In the genomic region with DNA sequence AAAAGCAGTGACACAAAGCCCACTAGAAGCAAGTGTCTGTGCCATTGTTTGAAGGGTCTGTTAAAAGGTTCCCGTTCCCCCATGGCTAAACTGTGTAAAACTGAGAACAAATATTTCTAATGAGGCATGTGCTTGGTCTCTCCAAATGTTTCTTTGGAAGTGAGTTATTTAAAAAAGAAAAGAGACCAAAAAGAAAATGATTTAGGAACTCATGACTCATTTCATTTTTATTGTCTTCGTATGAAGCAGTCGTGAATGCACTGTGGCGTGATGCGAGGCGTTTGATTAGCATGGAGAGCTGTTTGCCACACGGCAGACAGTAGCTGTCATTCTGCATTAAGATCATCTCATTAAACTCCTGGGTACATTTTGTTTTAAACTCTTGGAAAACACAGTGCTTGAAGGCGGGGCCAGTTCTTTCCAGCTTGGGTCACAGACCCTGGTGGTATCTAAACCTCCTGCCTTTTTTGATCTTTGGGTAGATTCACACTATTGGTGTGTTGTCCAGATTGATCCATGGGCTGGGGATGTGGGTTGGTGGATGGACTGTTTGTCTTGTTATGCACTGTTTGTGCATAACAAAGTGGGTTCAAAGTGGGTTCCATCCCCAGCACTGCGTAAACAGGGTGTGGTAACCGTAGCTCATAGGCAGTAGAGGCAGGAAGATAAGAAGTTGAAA, we compare ENCODE assay signal across 15 mouse cellular contexts.
DNase-seq lines count a peak whose midpoint lies in the region; ATAC-seq and TF ChIP-seq lines count a peak whose summit lies in the region.
"Had no signal": no experiment of that assay in that cellular context is flagged by ENCODE, and none has a peak within 500 bp of the region (broad histone marks: within the 10 kb centered on the region; RNA-seq: fewer than 3 reads in every experiment).

No protein-coding gene starts in this region.

- ATAC-seq in kidney, embryonic 15.5 days (replicated peaks; ENCODE audit: low FRiP score): no peak
- ATAC-seq: liver, embryonic 12.5 days; Patski had no signal

- TF ChIP-seq CTCF in layer of hippocampus, adult 2 months (conservative IDR thresholded peaks at IDR 0.05): no peak

- peak overlapping the region; percentile 67 for H3K27ac ChIP-seq in layer of hippocampus, adult 2 months
- no peak overlapping the region for H3K27ac ChIP-seq in kidney, embryonic 15.5 days
- H3K27ac ChIP-seq: embryonic facial prominence, embryonic 13.5 days; hindbrain, embryonic 14.5 days; liver, embryonic 12.5 days had no signal

- peak in 1 of 2 experiments; percentile 61 for DNase-seq in layer of hippocampus, adult 2 months (ENCODE audit: low spot score in 2 of 2)
- DNase-seq in layer of hippocampus, adult 11-12 months (ENCODE audit: low spot score): no peak
- DNase-seq in Muller cell, postnatal 12 days (ENCODE audit: inconsistent ontology term): peak; percentile 92
- DNase-seq in ZHBTc4 (ENCODE audit: low read depth, low spot score): peak; percentile 50
- DNase-seq in naive thymus-derived CD4-positive, alpha-beta T cell, adult 2 months (ENCODE audit: low read depth): peak; percentile 61
- no peak for DNase-seq in frontal cortex, postnatal 10 days (ENCODE audit: low spot score in 2 of 2)
- DNase-seq: adrenal gland, postnatal 14 days; kidney, adult 9 months; left cerebral cortex, postnatal 4 days had no signal

- H3K36me3 ChIP-seq in kidney, embryonic 15.5 days: no peaks in the 10 kb centered on the region
- H3K36me3 ChIP-seq: embryonic facial prominence, embryonic 13.5 days; liver, embryonic 12.5 days had no signal

- no peaks in the 10 kb centered on the region for H3K9me3 ChIP-seq in kidney, embryonic 15.5 days (replicated peaks)
- H3K9me3 ChIP-seq: embryonic facial prominence, embryonic 13.5 days; liver, embryonic 12.5 days; megakaryocyte, embryonic 14.5 days had no signal

- WGBS in kidney, embryonic 15.5 days: 86% methylated on average over 10 of the region's 10 CpGs

- peaks cover 9% of the 10 kb centered on the region for H3K27me3 ChIP-seq in kidney, embryonic 15.5 days
- H3K27me3 ChIP-seq: embryonic facial prominence, embryonic 13.5 days; liver, embryonic 12.5 days had no signal

- H3K4me1 ChIP-seq in kidney, embryonic 15.5 days: no peaks in the 10 kb centered on the region
- H3K4me1 ChIP-seq: embryonic facial prominence, embryonic 13.5 days; liver, embryonic 12.5 days; megakaryocyte, embryonic 14.5 days had no signal

- no peak overlapping the region for H3K4me2 ChIP-seq in kidney, embryonic 15.5 days
- H3K4me2 ChIP-seq: embryonic facial prominence, embryonic 13.5 days; hindbrain, embryonic 14.5 days; liver, embryonic 12.5 days had no signal

- no peak overlapping the region for H3K9ac ChIP-seq in kidney, embryonic 15.5 days
- H3K9ac ChIP-seq: embryonic facial prominence, embryonic 13.5 days; hindbrain, embryonic 14.5 days; liver, embryonic 12.5 days had no signal

- no peak overlapping the region for H3K4me3 ChIP-seq in layer of hippocampus, adult 2 months
- H3K4me3 ChIP-seq in kidney, embryonic 15.5 days (replicated peaks): no peak overlapping the region
- H3K4me3 ChIP-seq: embryonic facial prominence, embryonic 13.5 days; liver, embryonic 12.5 days had no signal

Comparison
In these comparisons a context has a peak if more than half of its experiments do, and no peak if none do; other contexts are left out.
1. DNase-seq: peak in Muller cell, postnatal 12 days (single experiment), ZHBTc4 (single experiment) and naive thymus-derived CD4-positive, alpha-beta T cell, adult 2 months (single experiment); none in layer of hippocampus, adult 11-12 months (single experiment) and frontal cortex, postnatal 10 days (0 of 2).